Mouse (Mus musculus): ENCODE data around the gene Cdh23.

Cdh23 gene

GRCm38 (mm10) chr10:60260557-60261294 lies 435.6 kb downstream of the Cdh23 start:
- DNase-seq (ENCODE audit: low spot score in 2 of 2) = no peak

DNA sequence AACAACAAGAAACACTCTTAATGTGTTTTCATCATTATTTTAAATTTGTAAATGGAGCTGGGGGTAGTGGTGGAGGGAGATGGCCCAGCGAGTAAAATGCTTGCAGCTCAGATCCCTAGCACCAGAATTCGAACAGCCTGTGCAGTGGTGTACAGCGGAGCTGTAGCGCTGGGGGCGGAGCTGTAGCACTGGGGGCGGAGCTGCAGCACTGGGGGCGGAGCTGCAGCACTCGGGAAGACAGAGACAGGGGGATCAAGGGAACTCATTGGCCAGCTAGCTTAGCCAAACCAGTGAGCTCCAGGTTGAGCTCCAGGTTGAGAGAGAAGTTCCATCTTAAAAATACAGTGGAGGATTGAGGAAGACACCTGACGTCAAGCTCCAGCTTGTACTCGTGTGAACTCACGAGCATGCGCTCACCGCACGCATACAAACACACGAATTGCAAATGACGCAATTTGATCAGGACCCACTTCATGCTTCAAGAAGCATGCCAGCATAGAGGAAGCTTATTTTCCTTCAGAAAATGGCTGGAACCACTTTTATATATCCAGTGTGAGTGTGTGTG lies 438.9 kb downstream of the Cdh23 start:
- DNase-seq (ENCODE audit: low spot score in 2 of 2) = no peak

- DNase-seq (ENCODE audit: low spot score in 2 of 2) = no peak
Observed at GRCm38 (mm10) chr10:60256088-60256487, 440.2 kb downstream of the Cdh23 start.

Data from left cerebral cortex, adult 9 months (tissue).